Comparison of ENCODE assay signal across 14 mouse cellular contexts in genomic region chr1:81900843-81901242, GRCm38 (mm10).
"Had no signal": no experiment of that assay in that cellular context is flagged by ENCODE, and none has a peak within 500 bp of the region (broad histone marks: within the 10 kb centered on the region; RNA-seq: fewer than 3 reads in every experiment).

No protein-coding gene starts in this region.

- H3K27ac ChIP-seq: hindbrain, postnatal 0 days; left cerebral cortex, adult 2 months; limb, embryonic 10.5 days; midbrain, embryonic 10.5 days; neural tube, embryonic 15.5 days; stomach, postnatal 0 days had no signal

- H3K4me2 ChIP-seq: liver, embryonic 11.5 days; neural tube, embryonic 15.5 days had no signal

- H3K9ac ChIP-seq: neural tube, embryonic 15.5 days had no signal

- H3K27me3 ChIP-seq: neural tube, embryonic 15.5 days had no signal

- H3K36me3 ChIP-seq: limb, embryonic 10.5 days; midbrain, embryonic 10.5 days; neural tube, embryonic 15.5 days had no signal

- H3K4me1 ChIP-seq: limb, embryonic 10.5 days; midbrain, embryonic 10.5 days; neural tube, embryonic 15.5 days had no signal

- H3K4me3 ChIP-seq: left cerebral cortex, adult 2 months; limb, embryonic 10.5 days; midbrain, embryonic 10.5 days; myocyte; neural tube, embryonic 15.5 days had no signal

- DNase-seq: kidney, adult 11 months; kidney, postnatal 10 days; kidney, postnatal 4 days; midbrain, embryonic 14.5 days; thymus, adult 2 months; thymus, postnatal 25 days had no signal

- ATAC-seq: hindbrain, postnatal 0 days had no signal

- H3K9me3 ChIP-seq: limb, embryonic 10.5 days; midbrain, embryonic 10.5 days; neural tube, embryonic 15.5 days had no signal
